Mouse (Mus musculus) gastrocnemius, adult 18-20 months (tissue): ENCODE results near the gene Tas2r115. TPM values are rescaled to one million over a fixed set of nuclear protein-coding genes. Genes with fewer than 3 reads are reported as not detected.
"Not testable (repeated sequence)": the region's sequence is repeated elsewhere in the genome, so short reads cannot be mapped to it uniquely, and the experiment has no call there.

Experiments
- DNase-seq: peaks from one replicate; pipeline ENCODE4 v3.0.0; 2021; ENCODE audit warnings: low spot score
- long read RNA-seq, 2 experiments: library from polyadenylated mRNA; stranded (forward); transcript quantifications; one replicate each; pipeline ENCODE4 v2.0.0; 2021
- total RNA-seq, 2 experiments: library from RNA; stranded (reverse); gene quantifications; 2 replicates each; pipeline ENCODE4 v1.2.3; 2021

Gene Tas2r115
- not detected for total RNA-seq
- long read RNA-seq, experiment 1, result 0 reads
- long read RNA-seq, experiment 2, result 0 reads

DNA sequence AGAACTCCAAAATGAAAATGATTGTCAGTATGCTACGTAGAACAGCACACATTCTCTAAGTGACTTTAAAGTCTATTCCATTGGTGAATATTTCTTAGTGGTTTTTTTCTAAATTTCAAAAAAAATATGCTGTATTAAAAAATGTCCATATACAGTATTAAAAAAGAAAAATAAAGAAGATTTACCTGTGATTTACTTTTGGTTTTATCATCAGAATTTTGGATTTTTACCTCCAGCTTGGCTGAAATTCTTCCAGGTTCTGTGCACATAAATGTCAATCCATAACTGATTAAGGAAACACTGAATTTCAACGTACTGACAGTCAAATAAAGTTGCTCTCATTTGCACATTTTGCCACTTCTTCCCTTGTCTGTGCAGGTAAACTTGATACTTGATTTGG is at the start of gene Tas2r115:
Tas2r115 (minus strand) TSS at position 101 of the 400 bp plus-strand sequence.
- DNase-seq, result no peak

- DNase-seq, result no peak
Observed at GRCm38 (mm10) chr6:132778062-132778461, 40.2 kb upstream of the Tas2r115 start, which contains the start of gene Tas2r136. Gene Tas2r136, minus strand, starts transcription at chr6:132778162.

DNA sequence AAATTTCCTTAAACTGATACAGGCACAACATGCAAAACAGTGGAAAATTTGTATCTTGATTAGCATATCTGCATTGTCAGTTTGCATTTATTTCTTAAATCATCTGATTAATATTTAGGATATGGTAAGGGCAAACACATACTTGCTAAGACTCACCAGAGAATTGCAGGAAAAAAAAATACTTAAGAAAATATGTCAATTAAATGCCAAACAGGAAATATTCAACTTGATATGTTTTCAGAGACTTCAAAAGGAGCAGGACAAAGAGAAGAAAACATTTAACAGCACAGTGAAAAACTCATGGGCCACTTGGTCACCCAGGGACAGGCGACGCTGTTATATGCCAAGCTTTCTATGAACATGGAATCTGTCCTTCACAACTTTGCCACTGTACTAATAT is 24.0 kb upstream of the Tas2r115 start, which contains the start of gene Tas2r102:
Tas2r102 (plus strand) TSS at position 301 of the 400 bp plus-strand sequence.
- DNase-seq, result no peak

DNA sequence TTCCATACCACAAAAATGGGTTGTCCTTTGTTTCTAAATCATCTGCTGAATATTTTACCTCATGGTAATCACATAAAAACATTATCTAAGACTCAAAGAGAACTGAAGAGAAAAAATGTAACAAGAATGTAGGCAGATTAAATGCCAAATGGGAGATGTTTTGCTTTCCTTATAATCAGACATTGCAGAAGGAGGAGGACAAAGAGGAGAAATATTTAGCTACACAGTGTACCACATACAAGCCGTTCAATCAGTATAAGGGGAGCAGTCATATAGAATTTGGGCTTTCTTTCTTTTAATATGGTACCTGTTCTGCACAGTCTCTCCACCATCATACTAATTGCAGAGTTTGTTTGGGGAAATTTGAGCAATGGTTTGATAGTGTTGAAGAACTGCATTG is 16.6 kb upstream of the Tas2r115 start, which contains the start of gene Tas2r124:
Tas2r124 (plus strand) TSS at position 301 of the 400 bp plus-strand sequence.
- DNase-seq, result no peak

- DNase-seq, result no peak
Observed at GRCm38 (mm10) chr6:132750206-132750605, 12.4 kb upstream of the Tas2r115 start.

GRCm38 (mm10) chr6:132711828-132712227 is 26.0 kb downstream of the Tas2r115 start, which contains the start of gene Tas2r122:
Gene Tas2r122, minus strand, starts transcription at chr6:132711928.
- no peak for DNase-seq

GRCm38 (mm10) chr6:132700907-132701306 is 36.9 kb downstream of the Tas2r115 start, which contains the start of gene Tas2r121:
Gene Tas2r121, minus strand, starts transcription at chr6:132701007.
- DNase-seq, result no peak

DNA sequence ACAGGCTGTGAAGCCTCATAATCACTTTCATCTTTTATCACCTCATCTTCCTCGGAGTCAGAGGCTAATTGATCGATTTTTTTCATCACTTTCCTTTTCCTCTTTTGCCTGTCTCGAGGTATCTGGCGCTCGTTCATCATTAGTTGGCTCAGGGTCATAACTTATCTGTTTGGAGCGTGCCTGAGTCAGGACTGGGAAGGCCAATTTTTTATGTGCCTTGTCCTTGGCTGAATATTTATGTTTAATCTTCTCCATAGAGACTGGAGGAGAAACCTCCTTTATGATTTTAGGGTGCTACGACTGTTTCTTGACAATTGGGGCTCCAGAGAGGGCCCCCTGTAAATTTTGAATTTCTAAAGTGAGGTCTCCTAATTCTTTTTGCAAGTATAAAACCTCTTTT is 46.2 kb downstream of the Tas2r115 start:
- not testable (repeated sequence) for DNase-seq

Other genes starting within 250 kb of the Tas2r115 start
- not detected for gene Prh1, start 168.2 kb downstream of the Tas2r115 start, total RNA-seq
- gene Prp2, start 142.1 kb downstream of the Tas2r115 start, total RNA-seq, result not detected
- not detected for gene A630073D07Rik, start 86.5 kb downstream of the Tas2r115 start, total RNA-seq
- gene Tas2r120, start 81.1 kb downstream of the Tas2r115 start, total RNA-seq, result not detected
- gene Tas2r121, start 37.0 kb downstream of the Tas2r115 start, total RNA-seq, result not detected
- not detected for gene Tas2r122, start 26.1 kb downstream of the Tas2r115 start, total RNA-seq
- gene Tas2r124, start 16.7 kb upstream of the Tas2r115 start, total RNA-seq, result not detected
- not detected for gene Tas2r102, start 24.1 kb upstream of the Tas2r115 start, total RNA-seq
- not detected for gene Tas2r136, start 40.1 kb upstream of the Tas2r115 start, total RNA-seq
- not detected for gene Tas2r117, start 64.8 kb upstream of the Tas2r115 start, total RNA-seq
- gene Tas2r123, start 109.1 kb upstream of the Tas2r115 start, total RNA-seq, result not detected
- not detected for gene Tas2r116, start 117.4 kb upstream of the Tas2r115 start, total RNA-seq
- not detected for gene Tas2r110, start 130.0 kb upstream of the Tas2r115 start, total RNA-seq
- gene Tas2r113, start 155.0 kb upstream of the Tas2r115 start, total RNA-seq, result not detected
- gene Tas2r125, start 171.6 kb upstream of the Tas2r115 start, total RNA-seq, result not detected
- not detected for gene Tas2r129, start 213.1 kb upstream of the Tas2r115 start, total RNA-seq
- gene Tas2r131, start 219.9 kb upstream of the Tas2r115 start, total RNA-seq, result not detected
- not detected for gene Tas2r109, start 242.9 kb upstream of the Tas2r115 start, total RNA-seq